Mouse (Mus musculus) cerebellum, postnatal 25 days (tissue): Measurements from ENCODE around the gene Itk.

Source experiments
- DNase-seq, 2 experiments: peaks; one replicate each; pipeline ENCODE4 v3.0.0; 2021; ENCODE audit warnings: mixed read lengths in 2 of 2

Itk gene

GRCm38 (mm10) chr11:46305881-46306520 lies 83.3 kb downstream of the Itk start:
- DNase-seq: no peak

GRCm38 (mm10) chr11:46304864-46305710 lies 84.2 kb downstream of the Itk start:
- peak; percentile 52 to 54 for DNase-seq

DNA sequence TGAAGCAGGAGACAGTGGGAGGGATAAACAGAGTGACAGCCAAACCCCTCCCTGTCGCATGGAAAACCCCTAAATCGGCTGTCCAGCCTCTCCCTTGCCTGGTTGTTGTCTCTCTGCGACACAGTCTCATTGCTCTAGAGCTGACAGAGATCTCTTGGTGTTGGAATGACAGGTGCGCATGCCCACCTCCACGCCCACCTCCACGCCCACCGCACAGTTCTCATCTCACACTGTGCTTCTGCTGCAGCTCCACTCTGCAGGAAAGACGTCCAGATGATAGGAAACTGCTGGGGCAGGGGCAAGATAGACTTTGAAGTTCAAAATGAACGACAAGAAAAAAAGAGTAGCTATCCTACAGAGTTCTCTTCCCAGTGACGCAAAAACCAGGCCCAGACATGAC lies 85.2 kb downstream of the Itk start:
- DNase-seq: no peak

DNA sequence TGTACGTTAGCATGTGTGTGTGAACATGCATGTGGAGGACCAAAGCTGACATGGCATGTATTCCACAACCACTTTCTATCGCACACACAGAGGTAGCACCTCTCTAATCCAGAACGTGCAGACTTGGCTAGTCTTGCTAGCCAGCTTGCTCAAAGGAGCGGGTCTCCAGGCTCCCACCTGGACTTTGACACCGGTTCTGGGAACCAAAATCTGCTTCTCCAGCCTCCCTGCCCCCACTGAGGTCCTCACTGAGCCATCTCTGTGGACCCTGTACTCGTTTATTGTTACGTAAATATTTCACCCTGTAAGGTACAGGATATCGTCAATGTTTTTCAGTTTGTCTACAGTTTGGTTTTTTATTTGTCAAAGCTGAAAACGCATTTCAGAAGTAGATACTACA lies 86.8 kb downstream of the Itk start:
- no peak for DNase-seq

DNA sequence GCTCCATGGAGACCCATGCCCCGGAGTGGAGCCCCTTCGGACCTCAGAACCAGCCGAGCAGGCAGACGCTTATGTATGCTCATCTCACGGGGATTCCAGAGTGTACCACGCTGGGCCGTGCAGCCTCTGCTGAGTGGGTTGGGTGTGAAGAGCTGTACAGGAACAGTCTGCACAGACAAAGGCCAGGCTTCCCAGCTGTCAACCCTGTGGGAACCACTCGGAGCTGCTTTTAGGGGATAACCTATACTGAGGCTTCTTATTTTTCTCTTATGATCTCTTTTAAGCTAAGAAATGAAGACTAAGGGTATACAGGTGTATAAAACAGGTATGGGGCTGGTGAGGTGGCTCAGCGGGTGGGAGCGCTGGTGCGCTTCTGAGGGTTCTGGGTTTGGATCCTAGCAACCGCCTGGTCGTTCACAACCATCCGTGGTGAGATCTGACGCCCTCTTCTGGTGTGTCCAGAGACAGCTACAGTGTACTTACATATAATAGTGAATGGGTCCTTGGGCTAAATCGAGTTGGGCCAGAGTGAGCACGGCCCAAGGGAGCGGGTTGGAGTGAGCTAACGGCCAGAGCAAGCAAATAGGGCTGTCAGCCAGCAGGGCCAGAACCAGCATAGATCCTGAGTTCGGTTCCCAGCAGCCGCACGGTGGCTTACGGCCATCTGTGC lies 87.6 kb downstream of the Itk start:
- DNase-seq: peak in 1 of 2 experiments; percentile 45

- DNase-seq: no peak
Measured at GRCm38 (mm10) chr11:46299901-46300300, 89.4 kb downstream of the Itk start.

- DNase-seq: peak; percentile 79 to 85
Measured at GRCm38 (mm10) chr11:46298889-46299785, 90.2 kb downstream of the Itk start.

GRCm38 (mm10) chr11:46294390-46294789 lies 94.9 kb downstream of the Itk start:
- no peak for DNase-seq

- DNase-seq: peak; percentile 77 to 87
Measured at GRCm38 (mm10) chr11:46293491-46293890, 95.8 kb downstream of the Itk start.

DNA sequence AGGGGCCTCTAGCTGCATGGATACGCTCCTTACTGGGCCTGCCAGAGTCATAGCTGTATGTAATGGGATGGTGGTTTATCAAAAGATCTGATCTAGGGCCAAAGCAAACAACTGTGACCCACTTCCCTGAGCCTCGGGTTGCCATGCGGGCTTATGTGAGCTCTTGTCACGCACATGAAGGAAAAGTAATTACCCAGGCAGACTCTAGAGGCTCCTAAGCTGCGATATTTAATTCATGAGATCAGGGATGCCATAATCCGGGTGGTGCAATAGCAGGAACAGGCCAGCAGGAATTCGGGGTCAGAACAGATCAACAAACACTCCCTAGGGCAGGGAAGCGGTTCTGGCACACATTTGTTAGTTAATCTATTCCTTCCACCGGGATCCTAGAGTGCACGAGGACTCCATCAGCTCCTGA lies 98.3 kb downstream of the Itk start:
- peak; percentile 42 to 45 for DNase-seq

DNA sequence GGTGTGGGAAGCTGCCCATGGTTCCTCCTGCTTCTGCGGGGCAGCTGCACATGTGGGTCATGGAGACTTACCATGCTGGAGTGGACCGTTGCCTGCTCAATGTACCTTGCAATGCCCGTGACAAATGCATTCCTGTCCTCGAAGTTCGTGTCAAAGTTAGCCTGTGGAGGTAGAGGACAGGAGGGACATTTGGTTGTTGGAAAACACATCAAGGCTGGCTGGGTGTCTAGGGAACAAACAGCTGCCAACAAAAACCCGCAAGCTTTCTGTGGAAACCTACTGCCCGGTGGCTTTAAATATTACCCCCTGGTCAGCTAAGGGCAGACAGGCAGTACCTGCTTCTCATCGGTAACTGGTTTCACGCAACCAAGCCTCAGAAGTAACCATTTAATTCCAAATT lies 99.8 kb downstream of the Itk start:
- no peak for DNase-seq

- DNase-seq: no peak
Measured at GRCm38 (mm10) chr11:46289022-46289421, 100.3 kb downstream of the Itk start.

- no peak for DNase-seq
Measured at GRCm38 (mm10) chr11:46288091-46288490, 101.2 kb downstream of the Itk start.

DNA sequence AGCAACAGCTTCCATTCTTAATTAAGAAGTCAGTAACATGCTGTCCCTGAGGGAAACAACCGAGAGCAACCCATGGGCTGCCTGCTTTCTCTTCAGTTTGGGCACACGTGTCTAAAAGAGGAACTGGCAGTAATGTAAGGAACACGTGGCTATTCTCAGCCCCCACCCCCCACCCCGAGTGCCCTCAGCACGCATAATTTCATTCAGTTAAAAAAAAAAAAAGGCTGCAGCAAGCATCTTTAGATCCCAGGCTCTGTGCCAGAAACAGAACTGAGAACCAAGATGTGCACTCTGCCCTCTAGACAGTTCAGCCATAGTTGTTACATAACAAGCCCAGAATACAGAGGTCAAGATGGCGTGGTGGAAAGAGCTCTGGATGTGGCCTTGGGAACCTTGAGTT lies 102.5 kb downstream of the Itk start:
- DNase-seq: no peak

DNA sequence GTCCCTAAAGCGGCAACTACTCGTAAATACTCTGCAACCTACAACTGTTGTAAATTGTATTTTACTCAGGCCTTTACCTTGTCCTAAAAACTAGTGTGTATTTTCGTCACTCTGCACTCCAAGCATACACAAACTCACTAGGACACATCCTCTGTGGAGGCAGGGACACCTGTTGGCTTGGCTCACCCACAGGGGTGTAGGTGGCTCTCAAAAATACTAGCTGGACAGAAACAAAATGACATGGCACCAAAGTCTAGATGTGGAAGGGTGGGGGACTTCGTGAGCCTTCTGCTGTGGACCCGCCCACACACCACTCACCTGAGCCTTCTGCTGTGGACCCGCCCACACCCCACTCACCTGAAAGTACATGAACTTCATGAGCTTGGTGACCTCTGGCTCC lies 105.5 kb downstream of the Itk start:
- DNase-seq: no peak

- no peak for DNase-seq
Measured at GRCm38 (mm10) chr11:46282612-46283011, 106.7 kb downstream of the Itk start.

DNA sequence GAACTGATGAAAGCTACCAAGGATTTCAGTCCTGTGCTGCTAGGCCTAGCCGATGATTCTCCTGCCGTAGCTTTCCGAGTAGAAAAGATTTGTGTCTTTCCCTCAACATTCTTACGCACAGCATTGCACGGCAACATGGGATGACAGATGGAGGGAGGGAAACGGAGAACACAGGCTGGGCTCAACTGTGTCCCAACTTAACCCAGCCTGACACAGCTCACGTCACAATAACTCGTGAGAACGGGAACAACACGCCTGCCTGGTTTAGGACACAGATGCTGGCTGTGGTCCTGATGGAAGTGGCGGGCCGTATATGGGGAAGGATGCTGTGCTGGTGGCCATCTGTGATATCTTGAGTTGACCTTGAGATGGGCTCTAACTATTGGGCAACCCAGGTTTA lies 110.6 kb downstream of the Itk start:
- no peak for DNase-seq

DNA sequence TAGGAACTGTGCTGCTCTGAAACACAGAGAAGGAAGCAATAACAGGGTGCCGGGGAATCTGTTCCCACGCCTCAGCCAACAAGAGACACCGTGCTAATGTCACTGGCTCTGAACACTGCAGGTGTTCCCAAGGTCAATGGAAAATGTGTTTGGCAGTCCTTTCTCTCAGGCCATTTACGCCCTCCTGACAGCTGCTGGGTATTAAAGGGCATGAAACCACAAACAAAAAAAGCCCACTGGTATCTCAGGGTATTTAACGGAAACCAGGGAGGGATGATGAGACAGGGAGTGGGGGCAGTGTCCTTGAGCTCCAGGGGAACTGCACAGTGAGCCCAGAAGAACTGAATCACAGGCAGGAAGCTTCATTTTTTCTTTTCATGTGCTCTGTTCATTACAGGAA lies 111.2 kb downstream of the Itk start:
- no peak for DNase-seq

DNA sequence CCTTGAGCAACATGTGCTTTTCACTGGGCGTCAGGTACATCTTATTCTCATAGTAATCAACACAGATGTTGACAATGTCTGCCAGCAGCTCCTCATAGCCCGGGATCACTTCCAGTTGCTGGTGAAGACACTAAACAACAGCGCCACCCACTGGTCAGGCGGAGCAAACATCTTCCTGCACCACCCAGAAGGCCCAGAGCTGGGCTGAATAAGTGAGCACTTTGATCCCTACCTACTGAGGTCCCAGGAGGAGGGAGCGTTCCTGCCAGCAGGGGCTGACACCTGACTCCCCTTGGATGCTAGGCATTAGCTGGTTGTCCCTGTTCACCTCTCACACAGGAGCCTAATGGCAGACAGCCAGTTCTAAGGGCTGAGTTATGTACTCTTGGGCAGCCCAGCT lies 112.5 kb downstream of the Itk start:
- peak; percentile 45 to 71 for DNase-seq

DNA sequence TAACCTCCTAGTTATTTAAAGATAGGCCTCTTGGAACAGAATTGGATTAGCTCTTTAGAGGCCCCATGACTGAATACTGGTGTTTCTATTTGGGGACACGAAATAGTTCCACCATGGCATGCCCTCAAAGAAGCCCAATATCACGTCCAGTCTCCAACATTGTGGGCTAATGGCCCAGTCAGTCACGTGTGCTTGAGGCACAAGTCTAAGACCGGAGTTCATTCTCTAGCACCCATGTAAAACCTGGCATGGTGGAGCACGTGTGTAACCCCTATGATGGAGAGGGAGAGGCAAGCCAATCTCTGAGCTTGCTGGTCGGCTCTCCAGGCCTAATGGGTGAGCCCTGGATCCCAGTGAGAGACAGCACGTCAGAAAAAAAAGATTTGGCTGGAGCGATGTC lies 113.1 kb downstream of the Itk start:
- DNase-seq: no peak

GRCm38 (mm10) chr11:46275302-46275701 lies 114.0 kb downstream of the Itk start:
- DNase-seq: peak; percentile 82 to 90
